Mouse (Mus musculus): ENCODE data around the gene Trim45. TPM values are rescaled to one million over a fixed set of nuclear protein-coding genes. Genes with fewer than 3 reads are reported as not detected.

Trim45 gene
- polyA plus RNA-seq, 1 experiment from 2014 or later, result 4.0 TPM

Other genes starting within 250 kb of the Trim45 start
- gene Man1a2, start 236.7 kb upstream of the Trim45 start, polyA plus RNA-seq (2014; fragmentation: Nextera tagmentation; extraction: Ambion mirVana), result 36.9 and 46.3 TPM in 2 replicates
- gene Vtcn1, start 96.7 kb upstream of the Trim45 start, polyA plus RNA-seq (2014; fragmentation: Nextera tagmentation; extraction: Ambion mirVana), result not detected in 2 replicates
- gene Ttf2, start 47.5 kb downstream of the Trim45 start, polyA plus RNA-seq (2014; fragmentation: Nextera tagmentation; extraction: Ambion mirVana), result 24.7 and 26.9 TPM in 2 replicates
- gene Cd101, start 107.4 kb downstream of the Trim45 start, polyA plus RNA-seq (2014; fragmentation: Nextera tagmentation; extraction: Ambion mirVana), result not detected in 2 replicates
- gene Ptgfrn, start 188.1 kb downstream of the Trim45 start, polyA plus RNA-seq (2014; fragmentation: Nextera tagmentation; extraction: Ambion mirVana), result 2.3 and 2.6 TPM in 2 replicates

All from midbrain, embryonic 11.5 days (tissue).